Mouse (Mus musculus) C2C12 (cell line): Measurements from ENCODE around the gene Ttll7.

Experiments
- CTCF ChIP-seq: IDR thresholded peaks from one replicate; pipeline ENCODE4 v1.5.1; 2011; ENCODE audit not compliant: control insufficient read depth, insufficient read depth, insufficient read length
- MAX ChIP-seq: IDR thresholded peaks from one replicate; pipeline ENCODE4 v1.6.1; 2011; ENCODE audit warnings: mild to moderate bottlenecking, control low read depth

GRCm38 (mm10) chr3:146962838-146963237 is 110.7 kb downstream of the Ttll7 start:
- TF ChIP-seq CTCF (no peak), MAX (no peak)
